Mouse (Mus musculus): ENCODE data around the gene Ccdc153.

The Ccdc153 gene

DNA sequence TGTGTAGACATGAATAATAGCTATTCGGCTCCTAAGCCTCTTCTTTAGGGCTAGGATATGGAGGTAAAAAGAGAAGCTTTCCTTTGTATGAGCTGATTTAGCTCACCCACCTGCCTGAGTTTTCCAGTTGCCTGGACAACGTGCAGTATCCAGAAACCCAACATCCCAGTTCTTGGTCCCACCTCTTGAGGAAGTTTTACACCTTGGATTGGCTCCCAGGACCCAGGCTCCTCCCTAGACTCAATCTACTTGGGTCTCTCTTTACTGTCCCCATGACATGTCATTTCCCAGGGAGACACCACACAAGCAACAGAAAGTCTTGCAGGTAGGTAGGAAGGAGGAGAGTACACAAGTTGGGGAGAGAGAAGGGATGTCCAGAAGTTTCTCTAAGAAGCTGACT, at the start of gene Ccdc153:
TSS of gene Ccdc153 (plus strand) at position 278 of the 400 bp plus-strand sequence.
- DNase-seq, result no peak

DNA sequence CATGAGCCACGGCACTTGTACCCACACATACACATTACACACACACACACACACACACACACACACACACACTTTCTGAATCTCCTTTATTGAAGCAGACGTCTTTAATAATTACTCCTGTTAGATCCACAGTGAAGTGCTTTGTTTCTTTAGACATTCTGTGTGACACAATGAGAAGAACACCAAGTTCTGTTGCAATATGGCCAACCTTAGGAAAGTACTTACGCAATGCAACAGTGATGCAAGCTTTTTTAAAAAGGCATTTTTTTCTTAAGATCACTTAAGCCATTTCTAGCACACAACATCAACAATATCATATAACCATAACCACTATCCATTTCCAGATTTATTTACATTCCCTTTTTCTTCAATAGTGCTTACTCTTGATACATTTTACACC, 49.3 kb upstream of the Ccdc153 start:
- DNase-seq, result no peak

DNA sequence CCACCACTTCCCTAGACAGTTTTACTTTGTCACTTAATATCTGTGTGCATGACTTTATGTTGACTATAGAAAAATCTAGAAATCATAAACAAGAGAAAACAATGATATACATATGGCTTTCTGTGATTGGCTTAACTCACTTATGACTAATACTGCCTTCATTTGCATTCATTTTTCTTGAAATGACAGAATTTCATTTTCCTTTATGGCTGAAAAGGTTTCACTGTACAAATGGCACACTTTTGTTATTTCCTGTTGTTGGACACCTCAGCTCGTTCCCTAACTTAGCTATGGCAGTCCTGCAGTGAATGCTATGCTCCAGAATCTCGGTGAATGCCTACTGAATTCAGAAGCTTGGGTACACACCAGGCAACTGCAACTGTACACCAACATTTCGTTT, 48.2 kb upstream of the Ccdc153 start:
- DNase-seq, result no peak

DNA sequence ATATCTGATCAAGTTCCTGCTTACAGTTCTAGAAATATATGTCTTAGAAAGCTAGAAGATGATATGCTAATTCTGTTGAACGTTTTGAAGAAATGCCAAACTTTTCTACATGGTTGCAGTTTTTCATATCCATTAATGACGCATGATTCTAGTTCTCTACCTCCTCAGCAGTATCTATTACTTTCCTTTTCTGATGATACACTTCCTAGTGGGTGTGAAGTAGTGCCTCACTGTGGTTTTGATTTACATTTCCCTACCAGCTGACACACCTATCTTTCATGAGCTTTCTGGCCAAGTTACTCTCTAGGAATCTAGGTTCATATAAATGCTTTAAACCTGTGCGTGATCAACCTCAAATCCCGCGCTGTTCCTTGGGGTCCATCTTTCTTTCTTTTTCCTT, 47.7 kb upstream of the Ccdc153 start:
- DNase-seq, result no peak

DNA sequence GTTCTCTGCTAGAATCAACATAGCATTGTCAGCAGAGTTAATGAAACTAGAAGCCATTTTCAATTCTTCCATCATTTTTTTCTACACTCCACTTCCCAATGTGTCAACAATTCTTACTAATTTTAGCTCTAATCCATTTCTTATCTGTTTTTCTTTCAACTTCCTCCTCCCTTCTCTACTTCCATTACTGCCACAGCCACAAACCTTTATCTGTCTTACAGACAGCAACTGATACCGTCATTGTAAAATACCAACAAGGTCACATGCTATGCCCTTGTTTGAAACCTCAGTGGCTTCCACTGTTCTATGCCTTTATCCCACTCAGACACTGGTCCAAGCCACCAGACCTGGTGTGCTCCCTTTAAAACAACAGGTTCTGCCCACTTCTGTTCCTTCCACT, 46.5 kb upstream of the Ccdc153 start:
- no peak for DNase-seq

DNA sequence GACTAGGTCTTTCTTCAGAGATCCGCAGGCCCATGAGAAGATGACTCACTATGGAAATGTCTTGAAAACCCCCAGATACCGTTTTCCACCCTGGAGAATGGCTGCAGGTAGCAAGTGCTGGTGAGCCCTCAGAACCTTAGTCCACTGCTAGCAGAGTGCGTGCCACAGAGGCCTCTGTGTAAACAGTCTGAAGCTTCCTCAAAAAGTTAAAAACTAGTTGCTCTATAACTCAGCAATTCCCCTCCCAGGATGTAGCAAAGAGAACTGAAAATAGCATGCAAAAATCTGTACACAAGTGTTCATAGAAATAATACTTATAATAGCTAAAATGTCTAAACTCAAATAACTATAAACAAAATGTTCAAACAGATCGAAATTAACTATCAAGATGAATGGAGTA, 44.1 kb upstream of the Ccdc153 start:
- DNase-seq, result no peak

DNA sequence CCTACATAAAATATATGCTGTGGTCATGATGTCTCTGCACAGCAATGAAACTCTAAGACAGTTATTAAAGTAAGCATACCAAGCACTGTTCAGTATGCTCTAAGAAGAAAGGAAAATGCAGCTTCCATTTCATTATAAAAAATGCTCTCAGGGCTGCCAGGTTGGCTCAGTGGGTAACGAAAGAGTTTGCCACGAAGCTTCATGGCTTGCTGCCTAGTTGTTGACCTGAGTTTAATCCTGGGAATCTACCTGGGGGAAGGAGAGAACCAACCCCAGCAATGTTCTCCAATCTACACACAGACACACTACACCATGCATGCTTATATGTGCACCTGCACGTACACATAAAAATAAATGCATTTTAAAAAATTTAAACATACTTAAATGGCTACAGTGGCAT, 41.3 kb upstream of the Ccdc153 start:
- DNase-seq, result no peak

DNA sequence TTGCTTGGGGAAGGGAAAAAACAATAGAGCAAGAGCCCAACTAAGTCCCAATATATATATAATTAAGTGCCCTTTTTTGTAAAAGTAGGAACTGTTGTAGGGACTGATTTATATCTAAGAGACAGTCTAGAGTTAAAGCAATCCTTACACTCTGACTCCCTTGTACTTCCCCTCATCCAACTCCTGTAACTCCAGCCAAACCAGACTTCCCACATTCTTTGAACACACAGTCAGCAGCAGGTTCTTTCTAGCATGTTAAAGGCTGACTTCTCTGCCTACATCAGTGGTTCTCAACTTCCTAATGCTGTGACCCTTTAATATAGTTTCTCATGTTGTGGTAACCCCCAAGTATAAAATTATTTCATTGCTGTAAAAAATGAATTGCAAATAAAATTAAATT, 40.9 kb upstream of the Ccdc153 start:
- peak in 1 of 2 experiments; percentile 13 for DNase-seq

DNA sequence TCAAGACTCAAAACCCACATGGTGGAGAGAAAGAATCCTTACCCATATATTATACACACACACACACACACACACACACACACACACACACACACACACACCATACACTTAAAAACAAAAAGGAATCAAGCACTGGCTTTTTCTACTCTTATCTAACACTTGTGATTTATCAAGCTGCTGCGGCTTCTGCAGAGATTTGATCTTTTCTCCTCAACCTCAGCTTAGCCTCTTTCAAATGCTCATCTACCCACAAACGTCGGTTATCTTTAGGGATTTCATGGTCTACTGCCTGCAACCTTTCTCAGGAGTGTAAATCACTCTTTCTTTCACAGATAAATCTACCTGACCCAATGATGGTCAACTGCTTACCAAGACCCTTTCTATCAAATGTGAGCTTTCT, 40.0 kb upstream of the Ccdc153 start:
- DNase-seq, result no peak

DNA sequence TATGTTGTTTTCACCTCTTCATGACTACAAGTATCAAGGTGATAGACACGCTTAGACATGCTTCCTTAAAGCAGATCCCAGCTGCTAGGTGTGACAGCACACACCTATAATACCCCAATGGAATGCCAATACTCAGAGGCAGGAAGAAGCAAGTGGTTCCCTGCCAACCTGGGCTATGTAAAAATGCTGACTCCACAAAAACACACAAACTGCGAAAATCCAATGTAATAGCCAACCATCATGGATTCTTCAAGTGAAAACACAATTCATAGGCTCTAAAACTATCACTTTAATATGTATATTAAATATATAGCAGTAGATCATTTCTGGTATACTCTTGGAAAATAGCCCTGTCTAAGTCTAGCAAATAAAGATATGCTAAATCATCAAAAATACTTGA, 32.6 kb upstream of the Ccdc153 start:
- no peak for DNase-seq

DNA sequence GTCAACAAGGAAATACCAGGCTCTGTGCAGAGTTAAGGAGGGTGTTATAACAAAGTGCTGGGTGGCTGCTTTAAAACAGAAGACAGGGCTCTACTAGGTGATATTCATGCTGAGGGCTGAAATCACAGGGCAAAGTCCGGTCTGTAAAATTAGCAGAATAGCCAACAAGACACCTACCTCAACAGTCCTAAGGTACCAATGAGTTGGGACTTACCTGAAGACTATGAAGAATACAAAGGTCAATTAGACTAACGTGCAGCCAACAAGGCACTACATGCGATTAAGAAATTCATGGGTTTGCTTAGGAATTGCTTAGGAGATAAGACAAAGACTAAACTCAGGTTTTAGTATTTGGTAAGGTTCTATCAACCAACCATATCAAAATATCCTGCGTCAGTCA, 31.1 kb upstream of the Ccdc153 start:
- peak in 1 of 2 experiments; percentile 12 for DNase-seq

DNA sequence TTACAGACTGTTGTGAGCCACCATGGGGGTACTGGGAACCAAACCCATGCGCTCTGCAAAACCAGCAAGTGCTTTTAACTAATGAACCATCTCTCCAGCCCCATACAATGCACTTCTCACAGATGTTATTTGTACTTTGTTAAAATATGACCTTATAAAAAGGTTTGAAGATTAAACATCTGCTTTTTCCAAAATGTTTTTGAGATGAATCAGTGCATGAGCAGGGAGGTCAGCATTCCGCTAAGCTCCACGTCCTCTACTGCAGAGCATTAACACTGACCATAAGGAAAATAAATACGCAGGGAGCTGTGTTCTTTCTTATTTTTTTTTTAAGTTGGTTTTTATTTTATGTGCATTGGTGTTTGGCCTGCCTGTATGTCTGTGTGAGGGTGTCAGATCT, 28.1 kb upstream of the Ccdc153 start:
- DNase-seq, result no peak

DNA sequence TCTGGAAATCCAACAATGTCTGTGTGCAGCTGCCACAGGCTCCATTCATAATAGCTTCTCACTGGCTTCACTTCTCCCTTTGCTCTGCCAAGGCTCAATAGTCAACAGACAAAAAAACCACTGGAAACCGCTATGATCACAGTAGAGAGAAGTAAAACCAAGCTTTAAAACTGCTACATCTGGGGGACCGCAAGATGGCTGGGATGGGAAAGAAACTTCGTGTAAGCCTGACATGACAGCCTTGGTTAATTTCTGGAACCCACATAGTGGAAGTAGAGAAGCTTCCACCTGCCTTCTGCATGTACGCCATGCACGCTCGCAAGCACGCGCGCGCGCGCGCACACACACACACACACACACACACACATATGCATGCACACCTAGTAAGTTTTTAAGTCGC, 26.9 kb upstream of the Ccdc153 start:
- DNase-seq, result no peak

DNA sequence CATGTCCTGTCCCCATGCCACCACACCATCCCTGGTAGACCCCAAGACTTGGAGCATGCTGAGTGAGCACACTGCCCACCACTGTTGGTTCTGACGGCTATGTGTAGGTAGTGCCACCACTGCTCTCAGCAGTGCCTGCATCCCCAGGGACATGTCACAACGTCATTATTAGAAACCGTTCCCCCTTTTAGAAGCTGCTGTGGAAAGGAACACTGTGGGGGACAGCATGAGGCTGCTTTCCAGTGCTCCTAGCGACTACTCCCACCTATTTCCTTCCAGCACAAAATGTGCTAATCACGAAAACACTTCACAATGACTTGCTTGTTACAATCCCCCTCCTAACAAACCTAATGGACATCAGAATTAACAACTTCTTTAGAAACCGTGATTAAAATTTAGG, 14.5 kb upstream of the Ccdc153 start:
- no peak for DNase-seq

DNA sequence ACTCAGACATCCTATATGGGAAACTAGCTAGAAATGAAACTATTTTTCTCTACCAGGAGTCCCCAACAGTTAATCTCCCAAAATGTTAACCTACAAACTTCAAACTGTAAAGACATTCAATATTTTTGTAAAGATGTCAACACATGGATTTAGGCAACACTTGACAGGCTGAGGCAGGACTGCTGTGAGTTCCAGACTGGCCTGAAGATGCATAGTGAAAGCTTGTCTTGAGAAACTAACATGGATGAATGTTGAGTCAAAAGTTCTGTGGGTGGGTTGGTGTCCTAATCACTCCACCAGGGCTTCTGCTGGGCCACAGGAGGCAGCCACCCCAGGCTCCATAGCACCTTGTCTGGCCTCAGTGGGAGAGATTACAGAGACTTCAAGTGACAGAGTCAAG, 8.9 kb upstream of the Ccdc153 start:
- no peak for DNase-seq

DNA sequence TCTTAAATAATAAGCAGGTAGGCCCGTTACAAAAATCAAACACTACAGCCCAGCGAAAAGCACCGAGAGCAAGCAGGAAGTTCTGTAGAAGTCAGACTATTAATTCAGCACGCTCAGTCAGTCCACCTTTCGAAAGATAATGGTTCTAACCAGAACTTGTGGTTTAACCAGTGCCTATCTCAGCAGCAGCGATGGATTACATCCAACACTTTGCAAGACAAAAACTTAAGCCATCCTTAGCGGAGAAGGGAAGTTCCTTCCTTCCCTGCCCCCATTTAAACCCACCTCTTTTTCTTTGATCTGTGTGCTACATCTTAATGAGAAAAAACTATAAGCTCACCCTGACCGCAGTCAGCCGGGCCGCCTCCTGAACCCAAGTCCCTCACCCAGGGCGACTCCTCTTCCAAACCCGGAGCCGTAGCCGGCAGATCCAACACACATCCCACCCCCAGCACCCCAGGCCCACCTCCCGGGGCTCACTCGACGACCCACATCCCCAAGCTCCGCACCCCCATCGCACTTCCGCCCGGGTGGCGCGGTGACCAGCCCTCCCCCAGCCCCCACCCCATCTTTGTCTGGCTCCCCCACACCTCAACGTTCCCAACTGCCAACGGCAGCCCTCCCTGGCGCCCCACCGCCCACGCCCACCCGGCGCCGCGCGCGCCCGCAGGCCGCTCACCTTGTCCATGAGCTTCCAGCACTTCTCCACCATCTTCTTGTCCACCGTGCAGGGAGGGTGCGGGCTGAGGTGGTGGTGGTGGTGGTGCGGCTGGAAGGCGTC, 7.3 kb upstream of the Ccdc153 start:
- peak in 1 of 2 experiments; percentile 41 for DNase-seq

DNA sequence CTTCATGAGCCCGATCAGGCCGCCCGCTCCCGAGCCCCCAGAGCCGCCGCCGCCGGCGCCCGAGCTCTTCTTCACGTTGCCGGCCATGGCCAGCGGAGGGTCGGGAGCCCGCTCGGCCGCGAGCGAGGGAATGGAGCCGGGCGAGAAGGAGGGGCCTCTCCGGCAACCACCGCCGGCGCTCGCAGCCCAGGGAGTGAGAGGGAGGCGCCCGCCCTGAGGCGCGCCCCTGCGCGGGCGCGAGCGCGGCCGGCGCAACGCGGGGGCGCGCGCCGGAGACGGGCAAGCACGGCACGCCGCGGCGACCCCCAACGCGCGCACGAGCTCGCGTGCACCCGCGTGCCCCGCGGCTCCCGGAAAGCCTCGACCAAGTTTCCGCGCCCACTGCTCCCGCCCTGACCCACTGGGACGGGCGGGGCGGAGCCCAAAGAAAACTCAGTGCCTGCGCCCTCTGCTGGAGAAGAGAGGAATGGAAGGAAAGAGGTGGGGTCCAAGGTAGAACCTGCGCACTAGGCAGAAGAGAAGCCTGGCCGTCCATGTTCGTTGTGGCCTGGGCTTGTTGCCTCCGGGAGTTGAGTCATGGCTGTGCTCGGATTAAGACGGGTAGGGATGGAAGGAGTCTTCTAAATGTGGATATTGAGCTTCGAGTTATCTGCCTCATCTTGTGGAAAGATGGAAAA, 6.5 kb upstream of the Ccdc153 start, which contains the start of gene Cbl:
TSS of gene Cbl (minus strand) at position 248 of the 677 bp plus-strand sequence.
- peak; percentile 98 for DNase-seq

DNA sequence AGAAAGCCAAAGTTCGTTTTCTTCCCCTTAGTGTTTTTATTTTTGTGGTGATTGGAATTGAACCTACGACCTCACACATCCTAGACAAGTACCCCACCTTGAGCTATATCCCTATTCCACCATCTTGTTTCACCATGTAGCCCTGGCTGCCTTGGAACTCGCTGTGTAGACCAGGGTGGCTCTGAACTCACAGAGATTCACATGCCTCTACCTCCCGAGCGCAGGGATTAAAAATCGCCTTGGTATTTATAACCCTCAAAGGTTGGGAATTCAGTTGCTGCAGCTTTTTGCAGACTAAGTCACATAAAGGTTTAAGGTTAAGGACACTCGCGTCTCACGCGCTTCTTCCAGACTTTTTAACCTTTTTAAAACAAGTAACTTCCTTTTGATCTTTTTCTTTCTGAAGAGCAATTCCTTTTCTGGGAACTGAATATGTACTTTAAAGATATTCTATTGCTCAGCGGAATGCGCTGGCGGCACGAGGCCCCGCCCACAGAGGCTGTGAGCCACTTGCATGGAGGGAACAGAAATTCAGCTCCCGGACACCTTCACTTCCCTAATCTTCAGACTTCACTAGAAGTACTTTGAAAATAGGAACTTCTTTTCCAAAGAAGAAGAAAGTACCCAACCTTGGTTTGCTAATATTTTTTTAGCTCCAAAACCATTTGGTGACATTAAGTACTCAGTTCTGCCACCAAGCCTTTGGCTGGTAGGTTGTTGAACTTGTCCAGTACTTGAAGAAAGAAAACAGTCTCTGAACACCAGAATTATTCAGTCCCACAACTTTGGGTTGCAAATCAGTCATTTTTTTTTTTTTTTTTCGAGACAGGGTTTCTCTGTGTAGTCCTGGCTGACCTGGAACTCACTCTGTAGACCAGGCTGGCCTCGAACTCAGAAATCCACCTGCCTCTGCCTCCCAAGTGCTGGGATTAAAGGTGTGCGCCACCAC, 5.7 kb upstream of the Ccdc153 start:
- DNase-seq, result peak; percentile 59 to 82

DNA sequence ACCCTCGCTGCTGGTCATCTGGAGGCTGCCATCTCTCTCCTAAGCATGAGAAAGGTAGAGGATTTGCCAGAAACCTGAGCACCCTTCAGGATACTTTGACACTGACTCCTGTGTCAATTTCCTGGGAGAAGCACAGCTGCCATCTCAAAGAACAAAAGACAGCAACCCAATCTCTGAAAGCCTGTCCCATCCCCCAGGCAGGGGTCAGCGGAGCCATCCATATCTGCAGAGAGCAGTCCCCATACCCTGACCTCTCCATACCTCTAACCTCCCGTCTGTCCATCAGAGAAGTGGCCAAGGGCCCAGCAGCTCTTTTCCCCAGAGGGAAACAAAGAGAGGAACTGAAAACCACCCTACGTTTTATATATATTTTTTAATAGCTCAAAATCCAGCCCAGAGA, 3.9 kb upstream of the Ccdc153 start:
- no peak for DNase-seq

DNA sequence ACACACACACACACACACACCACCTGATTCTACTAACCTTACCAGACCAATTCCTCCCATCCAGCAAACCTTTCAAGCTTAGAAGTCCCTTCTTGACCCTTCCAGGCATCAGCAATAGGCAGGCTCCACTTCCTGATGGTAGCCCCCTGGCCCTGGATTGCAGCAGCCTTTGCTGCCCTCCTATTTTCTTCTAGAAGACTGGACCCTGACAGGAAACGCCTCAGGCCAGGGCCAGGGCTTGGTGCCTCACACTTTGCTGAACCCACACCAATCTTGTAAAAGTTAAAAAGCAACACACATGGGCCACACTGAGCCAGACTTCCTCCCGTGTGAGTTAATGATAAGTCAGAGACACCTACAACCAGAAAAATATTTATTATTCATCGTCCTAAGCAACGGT, 3.3 kb upstream of the Ccdc153 start:
- DNase-seq, result peak; percentile 58 to 63

DNA sequence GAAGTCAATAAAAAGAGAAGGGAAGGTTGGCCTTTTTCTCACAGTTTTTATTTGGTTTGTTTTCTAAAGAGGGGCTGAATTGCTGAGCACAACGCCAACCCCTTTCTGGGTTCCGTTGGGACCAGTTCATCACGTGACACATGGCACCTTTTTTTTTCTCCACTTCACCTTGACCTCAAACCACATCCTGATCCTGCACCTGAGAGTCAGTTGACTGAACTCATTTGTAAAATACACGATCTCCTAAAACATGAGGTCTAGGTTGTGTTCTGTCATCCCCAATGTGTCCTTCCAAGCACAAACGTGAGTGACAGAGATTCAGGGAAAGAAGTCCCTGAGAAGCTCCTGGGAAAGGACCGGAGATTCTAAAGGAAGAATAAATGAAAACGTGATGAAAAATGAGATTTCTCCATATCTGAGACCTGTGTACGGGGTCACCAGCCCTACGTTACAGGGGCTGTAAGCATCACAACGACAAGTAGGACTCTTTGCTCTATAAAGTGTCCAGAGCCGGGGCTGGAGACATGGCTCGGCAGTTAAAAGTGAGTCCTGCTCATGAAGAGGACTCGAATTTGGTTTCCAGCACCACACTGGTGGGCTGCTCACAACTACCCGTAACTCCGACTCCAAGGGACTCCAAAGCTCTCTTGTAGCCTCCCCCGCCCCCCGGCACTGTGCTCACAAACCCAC, 1.8 kb upstream of the Ccdc153 start:
- DNase-seq, result no peak

DNA sequence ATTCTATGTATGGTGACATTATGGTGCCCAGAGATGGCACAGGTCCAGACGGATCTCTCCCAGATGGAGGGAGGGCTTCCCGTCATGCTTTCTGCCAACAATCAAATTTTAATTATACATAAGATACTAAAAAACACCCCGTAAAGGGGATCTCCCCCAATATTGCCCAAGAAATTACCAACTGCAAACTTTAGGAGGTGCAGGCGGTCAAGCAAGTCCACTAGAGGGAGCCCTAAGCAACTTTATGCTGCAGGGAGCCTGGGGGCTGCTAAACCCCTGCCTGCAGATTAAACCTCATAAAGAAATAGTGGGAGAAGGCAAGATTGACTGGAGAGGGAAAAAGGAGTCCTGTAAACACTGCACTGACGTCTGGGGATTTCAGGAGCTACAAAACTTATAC, 1.0 kb upstream of the Ccdc153 start:
- peak; percentile 39 to 76 for DNase-seq

DNA sequence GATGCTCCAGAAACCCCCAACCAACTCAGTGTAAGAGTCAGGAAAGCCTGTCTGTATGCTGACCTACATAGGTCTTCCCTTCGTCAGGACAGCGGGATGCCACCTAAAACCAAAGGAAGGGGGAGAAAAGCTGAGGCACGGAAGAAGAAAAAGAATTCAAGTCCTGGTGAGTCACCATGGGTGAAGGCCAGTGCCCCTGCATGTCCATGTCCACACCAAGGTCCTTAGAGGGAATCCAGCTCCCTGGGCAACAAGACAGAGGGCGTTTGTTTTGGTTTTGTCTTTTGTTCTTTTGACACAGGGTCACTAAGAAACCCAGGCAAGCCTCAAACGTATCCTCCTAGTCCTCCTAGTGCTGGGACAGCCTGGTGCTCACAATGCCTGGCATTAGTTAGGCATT, 435 bp downstream of the Ccdc153 start:
- DNase-seq, result no peak
